Mouse (Mus musculus) adrenal gland, adult 2 months (tissue): ENCODE data around the gene Htr3a. TPM values are rescaled to one million over a fixed set of nuclear protein-coding genes. Genes with fewer than 3 reads are reported as not detected.

Experiments used
- polyA plus RNA-seq: library from polyadenylated mRNA; depleted of rRNA; stranded (reverse); fragments of >200 nt; gene quantifications from 2 replicates; pipeline ENCODE4 v1.2.3, GENCODE M21; 2012; rRNA removed
- total RNA-seq, 2 experiments: library from RNA; stranded (reverse); gene quantifications; 2 replicates each; pipeline ENCODE4 v1.2.3; 2021

Htr3a gene
- total and polyA plus RNA-seq, 3 experiments = 4.6 to 6.8 (median 5.1) TPM

Other genes starting within 250 kb of the Htr3a start
- 10 to 100 TPM; 25.6 to 73.3 TPM for gene Zbtb16, start 74.9 kb downstream of the Htr3a start, total RNA-seq
- gene Zbtb16, start 74.9 kb downstream of the Htr3a start, polyA plus RNA-seq = 17.7 and 20.4 TPM in 2 replicates
- under 1 TPM; 0.14 to 0.55 TPM for gene Htr3b, start 53.9 kb upstream of the Htr3a start, total RNA-seq
- 0.13 and 0.65 TPM in 2 replicates for gene Htr3b, start 53.9 kb upstream of the Htr3a start, polyA plus RNA-seq
- 10 to 100 TPM; 10.7 to 11.2 TPM for gene Usp28, start 74.3 kb upstream of the Htr3a start, total RNA-seq
- 6.6 and 6.9 TPM in 2 replicates for gene Usp28, start 74.3 kb upstream of the Htr3a start, polyA plus RNA-seq
- 10 to 100 TPM; 15.3 to 17.3 TPM for gene Zw10, start 144.5 kb upstream of the Htr3a start, total RNA-seq
- 2.7 and 3.7 TPM in 2 replicates for gene Zw10, start 144.5 kb upstream of the Htr3a start, polyA plus RNA-seq
- under 1 TPM; 0.29 to 0.52 TPM for gene Tmprss5, start 170.2 kb upstream of the Htr3a start, total RNA-seq
- 2.7 and 3.8 TPM in 2 replicates for gene Tmprss5, start 170.2 kb upstream of the Htr3a start, polyA plus RNA-seq